Mouse (Mus musculus) WW6 (cell line): ENCODE data around the gene Tmem59.

Experiments
- DNase-seq: peaks from one replicate; pipeline ENCODE4 v3.0.0-alpha.2; 2013; ENCODE audit warnings: low read depth, low spot score

The Tmem59 gene

DNA sequence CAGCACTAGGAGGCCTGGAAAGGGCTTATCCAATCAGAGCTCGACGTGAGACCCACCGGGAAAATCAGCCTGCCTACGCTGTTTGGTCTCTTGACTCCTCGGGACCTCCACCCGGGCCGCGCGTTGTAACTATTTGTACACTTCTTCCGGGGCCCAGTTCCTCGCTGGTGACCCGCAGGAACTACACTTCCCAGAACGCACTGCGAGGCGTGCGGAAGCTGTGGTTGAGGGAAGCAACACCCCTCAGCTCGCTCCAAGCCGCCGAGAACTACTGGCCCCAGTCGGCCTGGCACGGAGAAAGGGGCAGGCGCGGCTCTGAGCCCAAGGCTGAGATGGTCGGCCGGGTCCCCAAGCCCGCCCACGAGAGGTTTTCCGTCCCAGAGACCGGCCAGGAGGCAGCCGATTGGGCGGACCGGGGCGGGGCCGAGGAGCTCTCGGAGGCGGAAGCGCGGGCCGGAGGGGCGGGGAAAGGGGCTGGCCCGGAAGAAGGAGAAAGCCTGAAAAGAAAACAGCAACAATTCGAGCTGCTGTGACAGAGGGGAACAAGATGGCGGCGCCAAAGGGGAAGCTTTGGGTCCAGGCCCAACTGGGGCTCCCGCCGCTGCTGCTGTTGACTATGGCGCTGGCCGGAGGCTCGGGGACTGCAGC is at the start of gene Tmem59:
TSS of gene Tmem59 (plus strand) at position 218 of the 648 bp plus-strand sequence.
- peak; percentile 91 for DNase-seq

DNA sequence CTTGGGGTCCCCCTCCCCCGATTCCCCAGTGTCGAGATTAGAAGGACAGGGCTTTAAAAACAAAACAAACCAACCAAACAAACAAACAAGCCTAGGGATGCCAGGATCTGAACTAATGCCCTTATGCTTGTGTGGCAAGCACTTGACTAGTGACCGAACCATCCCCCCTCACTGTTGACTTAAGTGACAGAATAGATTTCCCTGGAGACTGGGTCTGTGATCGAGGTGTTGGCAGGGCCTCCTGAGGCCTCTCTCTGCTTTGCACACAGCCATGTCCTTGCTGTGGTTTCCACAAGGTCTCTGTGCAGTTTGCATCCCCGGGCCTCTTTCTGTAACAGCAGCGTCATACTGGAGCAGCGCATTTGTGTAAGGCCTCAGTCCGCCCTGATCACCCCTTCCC is 48.8 kb upstream of the Tmem59 start:
- DNase-seq: no peak

DNA sequence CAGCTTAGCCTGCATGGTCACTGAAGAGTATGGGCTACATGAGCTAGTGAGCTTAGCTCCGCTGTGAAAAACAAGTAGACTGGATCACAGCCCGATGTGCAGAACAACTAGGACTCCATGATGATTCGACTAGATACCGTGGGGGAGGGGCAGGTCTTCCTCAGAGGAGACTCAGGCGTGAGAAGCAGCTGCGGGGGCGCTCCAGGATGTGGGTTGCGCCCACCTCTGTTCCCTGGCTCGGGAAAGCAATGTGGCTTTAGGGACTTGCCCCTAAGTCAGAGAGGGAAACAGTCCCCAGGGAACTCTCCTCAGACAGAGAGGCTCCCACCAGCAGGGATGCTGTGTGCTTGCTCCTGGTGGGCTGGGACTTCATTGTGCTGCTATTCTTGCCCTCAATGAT is 47.7 kb upstream of the Tmem59 start:
- DNase-seq: no peak

DNA sequence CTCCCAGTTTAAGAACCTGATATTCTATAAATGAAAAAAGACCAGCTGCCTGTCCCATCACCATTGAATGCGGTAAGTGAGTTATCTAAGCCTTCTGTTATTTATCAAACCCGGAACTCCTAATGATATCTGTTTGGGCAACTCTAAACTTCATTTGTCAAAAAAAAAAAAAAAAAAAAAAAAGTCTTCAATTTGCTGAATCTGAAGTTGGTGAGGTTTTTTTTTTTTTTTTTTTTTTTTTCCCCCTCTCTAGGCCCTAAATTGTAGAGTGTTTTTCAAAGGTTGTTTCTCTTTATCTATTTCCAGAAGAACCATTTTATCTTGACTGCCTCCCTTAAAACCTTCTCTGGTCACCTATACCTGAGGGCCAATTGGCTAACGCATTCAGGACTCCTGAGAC is 43.3 kb upstream of the Tmem59 start:
- DNase-seq: no peak

DNA sequence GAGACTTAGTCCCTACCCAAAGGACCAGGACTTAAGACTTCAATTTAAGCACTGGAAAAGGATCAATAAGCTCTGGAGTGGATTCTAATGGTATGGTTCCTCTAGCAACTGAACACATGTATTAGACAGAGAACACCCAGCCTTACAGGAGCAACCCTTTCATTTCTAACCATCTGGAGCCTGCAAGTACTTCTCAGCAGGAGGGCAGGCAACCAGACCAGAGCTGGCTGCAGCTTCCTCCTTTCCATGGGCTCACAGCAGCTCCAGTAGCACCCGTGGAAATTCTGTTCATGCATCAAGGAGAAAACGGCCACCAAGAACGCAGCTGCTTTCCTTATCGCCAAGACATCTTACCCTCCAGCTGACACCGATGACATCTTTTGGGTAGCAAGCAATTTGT is 42.5 kb upstream of the Tmem59 start:
- DNase-seq: no peak

DNA sequence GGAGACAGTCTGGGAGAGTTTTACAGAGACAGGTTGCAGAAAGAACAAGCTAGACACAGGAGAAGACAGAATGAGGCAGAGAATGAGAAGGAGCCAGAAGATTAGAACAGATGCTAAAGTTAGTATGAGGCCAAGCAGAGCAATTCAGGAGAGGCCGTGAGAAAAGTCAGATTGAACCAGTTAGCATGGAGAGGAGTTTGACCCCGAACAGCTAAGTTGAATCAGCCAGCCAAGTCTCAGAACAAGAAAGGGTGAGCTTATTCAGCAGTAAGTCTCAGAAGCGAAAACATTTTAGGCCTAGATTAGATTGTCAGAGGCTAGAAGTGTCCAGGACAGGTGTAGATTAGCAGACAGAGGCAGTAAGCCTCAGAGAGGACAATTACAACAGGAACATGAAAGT is 41.7 kb upstream of the Tmem59 start:
- DNase-seq: no peak

DNA sequence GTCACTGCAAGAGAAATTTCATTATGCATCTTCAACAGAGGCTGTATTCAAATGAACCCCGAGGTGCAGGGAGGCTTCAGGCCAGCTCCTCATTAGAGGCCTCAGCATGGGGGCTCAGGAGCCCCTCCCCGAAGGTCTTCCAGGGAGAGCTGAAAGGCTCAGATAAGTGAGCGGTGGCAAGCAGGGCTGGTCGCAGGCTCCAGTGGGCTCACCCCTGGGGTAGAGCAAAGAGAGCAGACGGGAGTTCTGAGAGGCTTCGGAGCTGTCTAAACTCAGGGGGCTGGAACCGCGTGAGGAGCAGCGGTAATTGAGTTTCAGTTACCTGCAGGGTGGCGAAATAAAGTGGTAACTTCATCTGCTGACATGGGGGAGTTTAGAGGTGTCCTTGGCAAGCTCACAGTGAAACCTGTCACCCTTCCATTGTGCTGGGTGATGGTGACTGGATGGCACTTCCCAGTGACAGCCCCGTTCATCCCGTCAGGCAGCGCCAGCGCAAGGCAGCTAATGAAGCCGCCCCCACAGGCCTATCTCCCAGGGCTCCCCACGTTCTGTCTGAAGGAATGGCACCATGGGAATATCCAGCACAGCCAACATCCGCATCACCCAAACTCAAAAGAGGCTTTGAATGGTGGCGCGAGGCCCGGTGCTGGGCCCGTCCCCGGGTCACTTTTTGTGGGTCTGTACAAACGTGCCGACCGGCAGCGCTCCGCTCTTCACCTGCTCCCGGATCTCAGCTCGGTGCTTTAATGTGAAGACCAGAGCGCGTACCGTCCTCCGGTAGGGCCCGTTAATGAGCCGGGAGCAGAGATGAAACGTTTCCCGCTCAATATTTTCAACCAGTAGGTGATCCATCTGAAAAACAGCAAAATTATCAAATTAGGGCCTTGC is 39.0 kb upstream of the Tmem59 start:
- no peak for DNase-seq

DNA sequence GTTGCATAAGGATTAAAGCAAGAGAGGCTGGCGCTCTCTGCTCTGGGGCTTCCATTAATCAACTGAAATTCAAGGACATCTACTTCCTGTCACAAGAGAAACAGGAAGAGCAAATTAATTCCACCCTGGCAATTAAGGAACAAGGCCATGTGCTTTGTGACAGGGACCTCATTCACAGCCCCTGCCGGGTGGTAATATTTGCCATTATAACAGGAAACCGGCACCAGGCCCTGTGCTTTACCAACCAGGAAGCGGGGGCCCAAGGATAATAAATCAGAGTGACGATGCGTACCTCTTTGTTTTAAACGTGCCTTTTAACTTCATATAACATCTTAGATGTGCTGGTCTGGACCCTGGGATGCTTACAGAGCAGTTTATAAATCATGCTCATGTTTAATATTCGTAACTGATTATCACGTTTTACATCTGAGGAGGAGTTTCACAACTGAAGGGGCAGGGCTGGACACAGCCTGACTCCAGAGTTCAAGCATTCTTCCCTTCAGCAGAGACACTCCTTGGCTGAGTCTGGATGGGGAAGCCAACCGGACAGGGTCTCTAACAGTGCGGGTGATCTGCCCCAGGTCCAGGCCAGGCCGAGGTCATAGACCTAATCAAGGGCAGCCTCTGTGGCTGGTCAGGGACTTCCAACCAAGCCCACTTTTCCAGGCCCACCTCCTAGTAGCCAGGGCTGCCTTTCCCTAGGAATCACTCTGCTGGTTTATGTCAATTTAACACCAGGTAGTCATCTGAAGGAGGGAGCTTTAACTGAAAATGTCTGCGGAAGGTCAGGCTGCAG is 38.2 kb upstream of the Tmem59 start:
- DNase-seq: no peak

DNA sequence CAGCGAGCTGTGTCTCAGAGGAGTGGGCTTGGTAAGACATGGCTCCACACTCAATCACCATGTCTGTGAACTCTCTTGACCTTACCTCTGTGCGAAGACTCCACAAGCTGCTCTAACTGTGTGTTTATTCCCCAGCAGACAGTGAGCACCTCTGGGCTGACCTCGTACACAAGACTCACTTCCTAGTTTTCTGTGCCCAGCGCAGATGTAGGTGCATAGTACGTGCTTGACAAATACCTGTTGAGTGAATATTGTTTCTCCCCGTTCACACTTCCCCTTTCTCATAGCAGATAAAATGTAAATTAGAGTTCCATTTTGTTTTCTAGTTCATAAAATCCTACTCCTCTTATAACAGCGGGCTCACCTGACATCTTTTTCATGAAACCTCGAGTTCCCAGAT is 34.7 kb upstream of the Tmem59 start:
- no peak for DNase-seq

DNA sequence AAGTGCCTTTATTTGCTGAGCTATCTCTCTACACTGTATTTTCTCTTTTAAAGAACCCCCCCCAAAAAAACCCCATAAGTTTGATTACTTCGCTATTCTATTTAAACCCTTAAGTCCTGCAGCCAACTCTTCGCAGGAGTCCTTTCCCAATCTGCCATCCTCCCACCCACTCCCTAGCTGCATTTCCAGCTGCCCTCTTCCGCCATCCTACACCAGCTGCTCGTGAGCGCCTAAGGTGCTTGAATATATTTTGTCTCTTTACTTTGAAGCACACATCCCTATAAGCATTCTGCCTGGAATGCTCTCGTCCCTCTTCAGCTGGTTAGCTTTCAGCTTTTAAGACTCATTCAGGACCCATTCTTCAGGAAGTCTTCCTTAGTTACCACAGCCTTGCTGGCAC is 27.2 kb upstream of the Tmem59 start:
- no peak for DNase-seq

DNA sequence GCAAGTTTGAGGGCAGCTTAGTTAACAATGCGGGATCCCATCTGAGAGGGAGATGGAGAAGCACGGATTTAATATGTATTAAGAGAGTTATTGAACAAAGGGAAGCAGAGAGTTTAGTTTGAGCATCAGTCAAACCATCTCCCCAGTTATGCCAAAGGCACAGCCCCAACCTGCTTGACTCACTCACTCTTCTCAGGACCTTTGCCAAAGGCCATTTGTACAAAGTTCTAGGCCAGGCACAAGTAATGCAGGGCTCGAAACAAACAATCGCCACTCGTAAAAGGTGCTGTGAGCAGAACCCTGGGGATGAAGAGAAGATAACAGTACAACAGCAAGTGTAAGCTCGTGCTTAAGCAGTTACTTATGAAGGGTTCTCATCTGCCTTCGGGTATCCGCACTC is 25.6 kb upstream of the Tmem59 start:
- no peak for DNase-seq

DNA sequence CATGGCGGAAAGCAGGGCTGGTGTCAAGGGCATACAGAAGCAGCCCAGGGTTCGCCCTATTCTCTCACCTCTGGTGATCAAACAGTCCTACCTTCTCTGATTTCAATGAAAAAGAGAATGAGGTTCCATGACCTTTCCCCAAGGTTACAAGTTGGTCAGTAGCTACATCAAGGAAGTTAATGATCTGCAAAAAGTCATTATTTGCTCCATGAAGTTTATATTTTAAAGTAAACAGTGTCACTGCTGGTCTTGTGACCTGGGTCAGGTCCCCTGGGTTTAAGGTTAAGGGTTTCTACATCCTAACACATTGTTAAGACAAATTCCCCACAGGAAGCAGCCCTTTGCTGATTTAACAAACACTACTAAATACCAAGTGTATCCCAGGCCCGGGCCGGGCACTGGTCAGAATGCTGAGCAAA is 21.2 kb upstream of the Tmem59 start:
- DNase-seq: no peak

DNA sequence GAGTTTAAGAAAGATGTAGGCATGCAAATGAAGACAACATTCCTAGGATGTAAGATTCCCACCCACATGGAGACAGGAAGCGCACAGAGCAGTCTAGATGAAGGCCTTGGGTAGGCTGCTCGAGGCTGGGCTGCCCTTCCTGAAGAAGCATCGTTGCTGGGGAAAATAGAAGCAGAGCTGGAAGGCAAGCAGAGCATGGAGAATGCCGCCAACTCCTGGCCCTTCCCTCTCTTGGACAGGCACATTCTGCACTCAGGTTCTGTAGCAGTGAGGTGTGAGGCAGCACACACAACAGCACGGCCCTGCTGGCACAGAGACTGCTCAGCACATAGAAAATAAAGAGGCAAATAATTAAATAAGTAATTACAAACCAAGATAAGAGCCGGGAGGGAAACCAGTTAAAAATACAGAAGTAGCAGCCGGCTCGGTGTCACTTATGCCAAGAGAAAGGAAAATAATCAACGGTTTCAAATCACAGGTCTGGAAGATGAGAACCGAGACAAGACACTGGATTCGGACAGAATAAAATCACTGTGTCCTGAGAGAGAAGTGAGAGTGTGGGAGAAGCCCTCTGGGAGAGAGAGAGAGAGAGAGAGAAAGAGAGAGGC is 18.9 kb upstream of the Tmem59 start:
- no peak for DNase-seq

DNA sequence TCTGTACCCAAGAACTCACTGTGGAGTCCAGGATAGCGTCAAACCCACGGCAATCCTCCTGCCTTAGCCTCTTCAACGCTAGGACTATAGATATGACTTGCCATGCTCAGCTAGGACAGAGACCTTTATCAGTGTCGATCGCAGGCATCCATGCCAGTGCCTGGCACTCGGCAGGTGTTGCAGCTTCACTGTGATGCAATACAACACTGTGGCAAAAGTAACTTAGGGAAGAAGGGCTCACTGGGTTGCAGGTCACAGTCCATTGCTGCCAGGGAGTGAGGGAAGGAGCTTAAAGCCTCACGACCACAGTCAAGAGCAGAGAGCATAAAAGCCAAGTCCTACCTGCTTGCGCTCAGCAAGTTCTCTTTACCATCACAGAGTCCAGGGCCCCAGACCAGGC is 18.0 kb upstream of the Tmem59 start:
- DNase-seq: no peak

DNA sequence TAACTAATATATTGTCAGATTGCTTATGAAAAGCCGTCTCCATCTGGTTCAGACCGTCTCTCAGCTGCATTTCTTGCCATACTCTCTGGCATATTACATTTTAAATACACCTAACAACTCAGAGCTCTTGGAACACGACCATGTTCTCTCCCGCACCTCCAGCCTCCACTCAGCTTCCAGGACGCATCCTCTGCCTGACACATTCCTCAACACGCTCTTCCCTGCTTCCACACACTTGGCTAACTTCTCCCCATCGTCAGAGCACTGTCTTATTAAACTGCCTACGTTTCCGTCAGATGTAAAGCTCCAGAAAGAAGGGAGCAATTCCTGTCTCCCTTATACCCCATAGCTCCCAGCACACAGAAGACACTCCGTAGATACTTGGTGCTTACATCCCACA is 14.9 kb upstream of the Tmem59 start:
- no peak for DNase-seq

DNA sequence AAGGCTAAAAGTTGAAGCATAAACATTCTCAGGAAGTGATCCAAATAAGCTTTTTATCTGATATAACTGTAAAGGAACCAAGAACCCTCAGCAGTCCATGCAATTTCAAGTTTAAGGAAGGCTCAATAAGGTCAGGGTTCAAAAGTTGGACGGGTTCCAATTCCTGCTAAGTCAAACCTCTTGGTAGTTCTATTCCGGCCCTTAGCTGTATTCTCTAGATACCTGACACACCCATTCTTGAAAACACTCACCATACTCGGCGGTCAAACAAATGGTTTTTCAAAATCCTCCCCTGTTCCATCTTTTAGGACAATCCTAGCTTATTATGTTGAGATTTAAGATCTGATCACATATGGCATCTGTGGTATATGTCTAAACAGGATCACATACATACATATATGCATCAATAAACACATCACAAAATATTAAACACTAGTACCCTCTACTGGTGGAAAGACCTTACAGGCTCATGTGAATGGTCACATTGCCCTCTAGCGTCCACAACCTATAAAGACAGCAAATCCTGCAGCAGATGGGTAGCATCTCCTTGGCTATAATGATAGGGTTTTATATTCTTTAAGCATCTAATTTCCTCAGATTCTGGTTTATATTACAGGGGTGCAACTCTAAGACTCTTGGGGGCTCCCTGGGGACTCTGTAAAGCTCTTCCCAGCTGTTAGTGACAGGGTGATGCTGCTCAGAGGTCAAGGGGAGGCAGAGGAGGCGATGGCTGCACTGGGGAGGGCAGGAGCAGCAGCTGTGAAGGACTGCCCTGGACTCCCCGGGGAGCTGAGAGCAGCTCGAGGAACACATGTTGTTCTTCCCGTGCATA is 14.2 kb upstream of the Tmem59 start:
- no peak for DNase-seq

DNA sequence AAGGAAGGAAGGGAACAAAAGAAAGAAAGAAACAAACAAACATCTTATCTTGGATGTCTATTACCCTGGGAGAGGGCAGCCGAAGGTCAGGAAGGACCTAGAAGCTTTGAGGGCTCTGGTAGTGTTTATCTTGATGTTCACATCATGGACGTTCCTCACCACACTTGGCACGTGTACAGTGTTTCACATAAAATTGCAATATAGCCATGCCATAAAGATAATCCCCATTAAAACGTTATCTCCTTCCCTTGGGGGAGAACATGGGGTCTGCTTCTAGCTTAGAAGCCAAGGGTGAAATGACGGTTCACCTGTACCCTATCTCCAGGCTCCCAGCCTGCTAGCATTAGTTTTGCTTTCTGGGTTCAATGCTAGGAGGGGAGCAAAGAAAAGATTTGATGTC is 11.5 kb upstream of the Tmem59 start:
- DNase-seq: no peak

DNA sequence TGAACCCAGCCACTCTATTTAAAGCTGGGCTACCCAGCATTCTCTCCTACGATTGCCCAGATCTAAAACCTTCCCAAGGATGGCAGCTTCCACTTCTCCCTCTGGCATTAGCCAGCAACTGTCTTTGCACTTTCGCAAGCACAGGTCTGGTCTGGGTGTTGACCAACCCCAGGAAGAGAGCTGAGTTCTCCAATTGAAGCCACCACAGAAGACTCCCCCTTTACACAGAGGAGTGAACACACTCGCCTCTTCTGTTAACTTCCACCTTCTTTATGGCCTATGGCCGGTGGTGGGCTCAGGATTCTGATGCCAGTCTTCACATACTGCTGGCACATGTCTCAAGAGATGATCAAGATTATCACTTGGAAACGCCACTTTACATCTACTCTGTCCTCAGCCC is 10.4 kb upstream of the Tmem59 start:
- no peak for DNase-seq

DNA sequence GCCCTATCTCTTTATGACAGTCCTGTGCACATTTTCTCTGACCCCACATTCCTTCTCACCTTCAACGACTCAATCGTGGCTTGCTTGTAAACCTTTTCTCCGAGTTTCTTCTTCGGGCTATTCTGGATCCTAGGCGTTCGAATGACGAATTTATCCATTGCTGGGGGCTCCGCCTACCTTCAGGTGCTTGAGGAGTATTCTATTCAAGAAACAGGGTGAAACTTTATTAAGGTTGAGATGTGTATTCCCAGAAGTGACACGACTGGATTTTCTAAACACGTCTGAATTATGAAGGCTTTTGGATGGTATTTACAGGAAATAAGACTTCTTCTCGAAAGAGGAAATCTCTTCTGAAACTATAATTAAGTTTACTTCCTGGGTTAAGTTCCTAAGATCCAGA is 693 bp upstream of the Tmem59 start:
- DNase-seq: no peak

DNA sequence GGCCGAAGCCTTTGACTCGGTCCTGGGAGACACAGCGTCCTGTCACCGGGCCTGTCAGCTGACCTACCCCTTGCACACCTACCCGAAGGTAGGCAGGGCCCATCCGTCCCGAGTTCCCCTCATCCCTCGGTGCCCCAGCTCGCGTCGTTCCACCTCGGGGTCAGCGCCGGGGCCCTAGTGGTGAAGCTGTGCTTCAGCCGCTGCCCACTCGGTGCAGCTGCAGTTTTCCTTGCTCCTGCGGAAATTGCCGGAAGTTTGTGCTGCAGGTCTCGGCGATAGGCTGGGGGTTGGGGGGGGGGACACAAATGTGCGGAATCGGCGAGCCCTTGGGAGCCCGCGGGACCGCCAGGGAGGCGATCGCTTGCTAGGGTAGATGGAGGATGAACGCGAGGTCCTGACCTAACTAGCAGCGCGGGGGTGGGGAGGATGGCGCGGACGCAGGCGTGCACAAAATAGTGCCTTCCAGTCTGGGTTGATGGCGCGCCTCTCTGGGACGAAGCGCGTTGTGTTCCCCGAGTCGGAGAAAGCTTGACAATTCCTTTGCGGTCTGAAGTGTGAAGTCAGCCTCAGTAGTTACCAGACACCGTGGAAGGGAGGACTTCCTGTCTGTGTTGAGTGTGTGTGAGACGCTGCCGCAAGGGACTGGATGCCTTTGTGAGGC is 761 bp downstream of the Tmem59 start, which contains the start of gene Tceanc2:
TSS of gene Tceanc2 (minus strand) at position 287 of the 661 bp plus-strand sequence.
- no peak for DNase-seq
